Mouse (Mus musculus) lung, postnatal 36 days (tissue): Measurements from ENCODE around the gene Per1.
"Not testable (repeated sequence)": the region's sequence is repeated elsewhere in the genome, so short reads cannot be mapped to it uniquely, and the experiment has no call there.

ENCODE experiments used
- DNase-seq: peaks from one replicate; pipeline ENCODE4 v3.0.0; 2022; ENCODE audit warnings: mixed read lengths

Gene Per1

GRCm38 (mm10) chr11:69081613-69082012 is 13.4 kb upstream of the Per1 start:
- DNase-seq = no peak

GRCm38 (mm10) chr11:69085608-69086007 is 9.4 kb upstream of the Per1 start:
- no peak for DNase-seq

- no peak for DNase-seq
Observed at GRCm38 (mm10) chr11:69086390-69086789, 8.6 kb upstream of the Per1 start.

- no peak for DNase-seq
Observed at GRCm38 (mm10) chr11:69087082-69087481, 7.9 kb upstream of the Per1 start.

GRCm38 (mm10) chr11:69087597-69087996 is 7.4 kb upstream of the Per1 start:
- DNase-seq = no peak

- DNase-seq = peak; percentile 93
Observed at GRCm38 (mm10) chr11:69088103-69088855, 6.7 kb upstream of the Per1 start, which contains the start of gene Vamp2. Gene Vamp2 (plus strand): TSS chr11:69088490.

GRCm38 (mm10) chr11:69088856-69089615 is 6.0 kb upstream of the Per1 start:
- DNase-seq = no peak

- DNase-seq = no peak
Observed at GRCm38 (mm10) chr11:69089616-69090290, 5.3 kb upstream of the Per1 start.

GRCm38 (mm10) chr11:69090367-69090766 is 4.7 kb upstream of the Per1 start:
- no peak for DNase-seq

- DNase-seq = no peak
Observed at GRCm38 (mm10) chr11:69091566-69092385, 3.2 kb upstream of the Per1 start.

GRCm38 (mm10) chr11:69092386-69092751 is 2.6 kb upstream of the Per1 start:
- peak; percentile 97 for DNase-seq

GRCm38 (mm10) chr11:69092871-69093270 is 2.1 kb upstream of the Per1 start:
- DNase-seq = no peak

GRCm38 (mm10) chr11:69093856-69094255 is 1.2 kb upstream of the Per1 start:
- not testable (repeated sequence) for DNase-seq

- peak; percentile 80 for DNase-seq
Observed at GRCm38 (mm10) chr11:69095511-69096231, 654 bp downstream of the Per1 start.

GRCm38 (mm10) chr11:69096360-69096986 is 1.5 kb downstream of the Per1 start:
- no peak for DNase-seq

GRCm38 (mm10) chr11:69096987-69097900 is 2.2 kb downstream of the Per1 start:
- peak; percentile 100 for DNase-seq

- no peak for DNase-seq
Observed at GRCm38 (mm10) chr11:69098039-69098761, 3.2 kb downstream of the Per1 start.

GRCm38 (mm10) chr11:69098762-69099091 is 3.7 kb downstream of the Per1 start:
- peak; percentile 99 for DNase-seq

- peak; percentile 94 for DNase-seq
Observed at GRCm38 (mm10) chr11:69099177-69099914, 4.3 kb downstream of the Per1 start.
